Mouse (Mus musculus): ENCODE results near the gene Tmem63c. TPM values are rescaled to one million over a fixed set of nuclear protein-coding genes. Genes with fewer than 3 reads are reported as not detected.

The Tmem63c gene
- polyA plus RNA-seq, 1 experiment from 2014 or later = 11.2 TPM

GRCm38 (mm10) chr12:86984194-86984555 is 37.0 kb upstream of the Tmem63c start:
- Histone ChIP-seq H3K9me3 (ENCODE audit: control insufficient read depth, low read length) (no peaks in the 10 kb centered on the region), H3K4me1 (replicated peaks; ENCODE audit: control insufficient read depth, insufficient read depth, low read length) (peaks cover 18% of the 10 kb centered on the region), H3K9ac (replicated peaks; ENCODE audit: low read depth, low read length) (no peak overlapping the region), H3K4me3 (replicated peaks; ENCODE audit: low read length) (no peak overlapping the region), H3K27me3 (replicated peaks; ENCODE audit: control insufficient read depth, insufficient read depth, low read length) (peaks cover 36% of the 10 kb centered on the region), H3K4me2 (ENCODE audit: low read length) (no peak overlapping the region), H3K36me3 (ENCODE audit: control insufficient read depth, insufficient read depth) (no peaks in the 10 kb centered on the region), H3K27ac (ENCODE audit: low read length) (no peak overlapping the region)
- 1% methylated on average over 6 of the region's 6 CpGs for WGBS
- ATAC-seq = no peak

DNA sequence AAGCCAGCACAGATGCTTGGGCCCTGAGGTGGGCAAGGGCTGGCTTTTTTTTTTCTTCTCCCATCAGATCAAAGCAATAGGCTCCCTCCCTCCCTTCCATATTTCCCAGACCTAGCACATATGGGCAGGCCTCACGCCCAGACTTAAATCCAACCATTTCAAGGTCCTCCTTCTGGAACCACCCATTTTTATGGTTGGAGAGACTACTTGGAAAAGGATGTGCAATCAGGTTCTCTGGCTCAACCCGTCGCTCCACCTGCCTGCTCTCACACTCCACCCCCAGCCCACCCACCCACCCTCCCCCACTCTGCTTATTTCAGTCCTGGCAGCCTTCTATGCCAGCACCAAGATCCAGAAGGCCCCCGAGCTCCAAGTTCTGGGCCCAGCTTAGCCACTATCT is 34.6 kb upstream of the Tmem63c start:
- H3K4me3 ChIP-seq (replicated peaks; ENCODE audit: low read length) = no peak overlapping the region
- no peak overlapping the region for H3K9ac ChIP-seq (replicated peaks; ENCODE audit: low read depth, low read length)
- no peak for ATAC-seq
- H3K27me3 ChIP-seq (replicated peaks; ENCODE audit: control insufficient read depth, insufficient read depth, low read length) = peaks cover 31% of the 10 kb centered on the region
- peaks cover 34% of the 10 kb centered on the region for H3K4me1 ChIP-seq (replicated peaks; ENCODE audit: control insufficient read depth, insufficient read depth, low read length)
- H3K4me2 ChIP-seq (ENCODE audit: low read length) = no peak overlapping the region
- 66% methylated on average over 4 of the region's 4 CpGs for WGBS
- H3K27ac ChIP-seq (ENCODE audit: low read length) = no peak overlapping the region
- H3K36me3 ChIP-seq (ENCODE audit: control insufficient read depth, insufficient read depth) = no peaks in the 10 kb centered on the region
- no peaks in the 10 kb centered on the region for H3K9me3 ChIP-seq (ENCODE audit: control insufficient read depth, low read length)

DNA sequence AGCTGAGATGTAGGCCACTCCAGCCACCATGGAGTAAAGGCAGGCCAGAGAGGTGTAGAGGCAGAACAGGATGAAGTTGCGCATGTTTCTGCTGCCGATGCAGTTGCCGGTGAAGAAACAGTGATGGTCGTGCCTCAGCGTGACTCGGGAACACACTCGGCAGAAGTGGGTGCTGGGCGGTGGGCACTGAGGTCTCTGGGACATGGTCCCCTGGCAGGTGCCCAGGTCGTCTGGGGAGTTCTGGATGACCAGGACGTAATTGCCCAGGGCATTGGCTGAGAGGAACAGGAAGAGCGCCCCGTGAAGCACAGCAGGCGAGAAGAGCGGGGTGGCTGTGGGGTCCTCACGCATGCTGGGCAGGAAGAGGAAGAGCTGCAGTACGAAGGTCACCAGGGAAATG is 32.9 kb upstream of the Tmem63c start:
- peaks cover 22% of the 10 kb centered on the region for H3K27me3 ChIP-seq (replicated peaks; ENCODE audit: control insufficient read depth, insufficient read depth, low read length)
- WGBS = 55% methylated on average over 16 of the region's 16 CpGs
- H3K4me3 ChIP-seq (replicated peaks; ENCODE audit: low read length) = no peak overlapping the region
- no peaks in the 10 kb centered on the region for H3K36me3 ChIP-seq (ENCODE audit: control insufficient read depth, insufficient read depth)
- H3K4me1 ChIP-seq (replicated peaks; ENCODE audit: control insufficient read depth, insufficient read depth, low read length) = peaks cover 32% of the 10 kb centered on the region
- no peak overlapping the region for H3K27ac ChIP-seq (ENCODE audit: low read length)
- no peak for ATAC-seq
- H3K4me2 ChIP-seq (ENCODE audit: low read length) = no peak overlapping the region
- no peak overlapping the region for H3K9ac ChIP-seq (replicated peaks; ENCODE audit: low read depth, low read length)
- no peaks in the 10 kb centered on the region for H3K9me3 ChIP-seq (ENCODE audit: control insufficient read depth, low read length)

DNA sequence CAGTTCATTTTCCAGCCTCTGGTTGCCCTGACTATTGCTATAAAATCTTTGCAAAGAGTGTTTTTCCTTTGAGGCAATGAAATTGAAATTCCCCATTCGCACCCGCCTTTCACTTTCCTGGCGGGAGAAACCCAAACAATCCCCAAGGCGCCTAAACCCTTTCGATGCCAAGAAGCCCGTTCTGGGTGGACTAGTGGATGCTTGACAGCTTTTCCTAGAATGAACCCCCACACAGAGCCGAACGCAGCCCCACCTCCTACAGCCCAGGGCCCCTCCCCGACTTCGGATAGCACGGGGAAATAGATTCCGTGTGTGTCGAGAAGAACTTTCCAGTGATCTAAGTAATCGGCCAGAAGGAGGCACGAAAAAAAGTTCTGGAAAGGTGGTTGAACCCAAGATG is 31.8 kb upstream of the Tmem63c start:
- no peaks in the 10 kb centered on the region for H3K36me3 ChIP-seq (ENCODE audit: control insufficient read depth, insufficient read depth)
- peak; percentile 52 for ATAC-seq
- no peaks in the 10 kb centered on the region for H3K9me3 ChIP-seq (ENCODE audit: control insufficient read depth, low read length)
- H3K27me3 ChIP-seq (replicated peaks; ENCODE audit: control insufficient read depth, insufficient read depth, low read length) = peaks cover 18% of the 10 kb centered on the region
- H3K4me1 ChIP-seq (replicated peaks; ENCODE audit: control insufficient read depth, insufficient read depth, low read length) = peaks cover 22% of the 10 kb centered on the region
- H3K4me2 ChIP-seq (ENCODE audit: low read length) = peak overlapping the region; percentile 89
- 2% methylated on average over 15 of the region's 15 CpGs for WGBS
- peak overlapping the region; percentile 71 for H3K9ac ChIP-seq (replicated peaks; ENCODE audit: low read depth, low read length)
- H3K27ac ChIP-seq (ENCODE audit: low read length) = no peak overlapping the region
- peak overlapping the region; percentile 58 for H3K4me3 ChIP-seq (replicated peaks; ENCODE audit: low read length)

GRCm38 (mm10) chr12:86989890-86990754 is 31.0 kb upstream of the Tmem63c start, which contains the start of gene Zdhhc22:
TSS of gene Zdhhc22 (minus strand) at chr12:86990430.
- H3K27ac ChIP-seq (ENCODE audit: low read length) = no peak within 1 kb of the TSS; the same call in 1 of the 2 replicates
- under 1% methylated on average over 57 of the region's 68 CpGs for WGBS
- H3K4me2 ChIP-seq (ENCODE audit: low read length) = peak within 1 kb of the TSS; percentile 89
- no peaks in the 10 kb centered on the region for H3K36me3 ChIP-seq (ENCODE audit: control insufficient read depth, insufficient read depth)
- H3K9ac ChIP-seq (replicated peaks; ENCODE audit: low read depth, low read length) = peak within 1 kb of the TSS; percentile 71
- H3K4me3 ChIP-seq (replicated peaks; ENCODE audit: low read length) = peak within 1 kb of the TSS; percentile 58
- H3K9me3 ChIP-seq (ENCODE audit: control insufficient read depth, low read length) = no peaks in the 10 kb centered on the region
- peaks cover 22% of the 10 kb centered on the region for H3K4me1 ChIP-seq (replicated peaks; ENCODE audit: control insufficient read depth, insufficient read depth, low read length)
- peak; percentile 86 for ATAC-seq
- H3K27me3 ChIP-seq (replicated peaks; ENCODE audit: control insufficient read depth, insufficient read depth, low read length) = peaks cover 13% of the 10 kb centered on the region

- Histone ChIP-seq H3K4me2 (ENCODE audit: low read length) (peak overlapping the region; percentile 89), H3K27me3 (replicated peaks; ENCODE audit: control insufficient read depth, insufficient read depth, low read length) (peaks cover 13% of the 10 kb centered on the region), H3K9me3 (ENCODE audit: control insufficient read depth, low read length) (no peaks in the 10 kb centered on the region), H3K36me3 (ENCODE audit: control insufficient read depth, insufficient read depth) (no peaks in the 10 kb centered on the region), H3K4me1 (replicated peaks; ENCODE audit: control insufficient read depth, insufficient read depth, low read length) (peaks cover 22% of the 10 kb centered on the region), H3K27ac (ENCODE audit: low read length) (no peak overlapping the region), H3K4me3 (replicated peaks; ENCODE audit: low read length) (peak overlapping the region; percentile 58), H3K9ac (replicated peaks; ENCODE audit: low read depth, low read length) (peak overlapping the region; percentile 71; the same call in 1 of the 2 replicates)
- WGBS = 44% methylated on average over 2 of the region's 2 CpGs
- ATAC-seq = peak; percentile 15; the same call in 1 of the 2 replicates
Measured at GRCm38 (mm10) chr12:86990755-86991110, 30.4 kb upstream of the Tmem63c start.

DNA sequence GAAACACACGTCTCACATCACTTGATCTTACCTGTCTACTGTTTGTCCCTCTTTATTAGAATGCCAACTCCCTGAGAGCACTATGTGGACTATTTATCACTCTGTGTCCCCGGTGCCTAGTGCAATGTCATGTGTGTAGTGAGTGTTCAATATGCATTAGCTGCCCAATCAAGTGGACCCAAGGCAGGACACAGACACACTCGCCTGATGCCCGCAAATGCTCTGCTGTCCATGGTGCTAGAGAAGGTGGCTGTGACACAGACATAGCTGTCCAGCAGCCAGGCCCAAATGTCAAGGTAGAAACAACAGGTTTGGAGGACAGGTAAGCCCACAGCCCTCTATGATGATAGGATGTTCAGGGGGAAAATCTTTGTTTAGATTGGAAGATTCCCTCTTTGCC is 27.0 kb upstream of the Tmem63c start:
- Histone ChIP-seq H3K4me1 (replicated peaks; ENCODE audit: control insufficient read depth, insufficient read depth, low read length) (peaks cover 16% of the 10 kb centered on the region), H3K9ac (replicated peaks; ENCODE audit: low read depth, low read length) (no peak overlapping the region), H3K27me3 (replicated peaks; ENCODE audit: control insufficient read depth, insufficient read depth, low read length) (no peaks in the 10 kb centered on the region), H3K27ac (ENCODE audit: low read length) (no peak overlapping the region), H3K36me3 (ENCODE audit: control insufficient read depth, insufficient read depth) (no peaks in the 10 kb centered on the region), H3K4me2 (ENCODE audit: low read length) (no peak overlapping the region), H3K4me3 (replicated peaks; ENCODE audit: low read length) (no peak overlapping the region), H3K9me3 (ENCODE audit: control insufficient read depth, low read length) (no peaks in the 10 kb centered on the region)
- no peak for ATAC-seq
- 47% methylated on average over 4 of the region's 4 CpGs for WGBS

DNA sequence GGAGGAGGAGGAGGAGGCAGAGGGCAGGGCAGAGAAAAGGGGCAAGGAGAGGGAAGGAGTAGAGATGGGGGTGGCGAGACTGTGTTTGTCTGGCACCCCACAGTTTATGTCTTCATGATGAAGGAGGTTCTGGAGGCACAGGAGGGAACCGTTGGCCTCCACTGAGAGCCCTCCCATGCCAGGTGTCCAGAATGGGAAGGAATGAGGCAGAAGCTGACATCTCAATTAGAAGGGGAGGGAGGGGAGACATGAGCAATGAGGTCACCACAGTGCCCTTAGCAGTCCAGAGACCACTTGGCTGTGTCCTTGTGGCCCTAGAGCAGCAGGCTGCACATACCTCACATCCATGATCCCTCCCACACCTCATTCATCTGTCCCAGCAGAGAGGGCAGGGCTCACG is 26.4 kb upstream of the Tmem63c start:
- WGBS = 42% methylated on average over 3 of the region's 3 CpGs
- no peak overlapping the region for H3K27ac ChIP-seq (ENCODE audit: low read length)
- H3K27me3 ChIP-seq (replicated peaks; ENCODE audit: control insufficient read depth, insufficient read depth, low read length) = no peaks in the 10 kb centered on the region
- no peaks in the 10 kb centered on the region for H3K9me3 ChIP-seq (ENCODE audit: control insufficient read depth, low read length)
- peaks cover 10% of the 10 kb centered on the region for H3K4me1 ChIP-seq (replicated peaks; ENCODE audit: control insufficient read depth, insufficient read depth, low read length)
- H3K9ac ChIP-seq (replicated peaks; ENCODE audit: low read depth, low read length) = no peak overlapping the region
- no peak for ATAC-seq
- no peaks in the 10 kb centered on the region for H3K36me3 ChIP-seq (ENCODE audit: control insufficient read depth, insufficient read depth)
- no peak overlapping the region for H3K4me2 ChIP-seq (ENCODE audit: low read length)
- no peak overlapping the region for H3K4me3 ChIP-seq (replicated peaks; ENCODE audit: low read length)

GRCm38 (mm10) chr12:86995931-86996330 is 25.2 kb upstream of the Tmem63c start:
- no peak for ATAC-seq
- H3K36me3 ChIP-seq (ENCODE audit: control insufficient read depth, insufficient read depth) = no peaks in the 10 kb centered on the region

More at GRCm38 (mm10) chr12:86995931-86996330, 25.2 kb upstream of the Tmem63c start:
- Histone ChIP-seq H3K9me3 (ENCODE audit: control insufficient read depth, low read length) (no peaks in the 10 kb centered on the region), H3K4me3 (replicated peaks; ENCODE audit: low read length) (no peak overlapping the region), H3K27ac (ENCODE audit: low read length) (no peak overlapping the region), H3K4me1 (replicated peaks; ENCODE audit: control insufficient read depth, insufficient read depth, low read length) (no peaks in the 10 kb centered on the region; the same call in 1 of the 2 replicates), H3K9ac (replicated peaks; ENCODE audit: low read depth, low read length) (no peak overlapping the region), H3K4me2 (ENCODE audit: low read length) (no peak overlapping the region), H3K27me3 (replicated peaks; ENCODE audit: control insufficient read depth, insufficient read depth, low read length) (no peaks in the 10 kb centered on the region)
- WGBS = 82% methylated on average over 6 of the region's 6 CpGs
